Mouse (Mus musculus): ENCODE results near the gene Gsta3. TPM values are rescaled to one million over a fixed set of nuclear protein-coding genes. Genes with fewer than 3 reads are reported as not detected.

Gene Gsta3
- polyA plus RNA-seq, 1 experiment from 2014 or later: 0.14 TPM

Other genes with a start within 250 kb of the Gsta3 start
- 3.5 and 3.6 TPM in 2 replicates for gene Tram2, start 161.4 kb upstream of the Gsta3 start, polyA plus RNA-seq (2016; fragmentation: Nextera tagmentation; extraction: Ambion mirVana)
- gene Tmem14a, start 22.0 kb upstream of the Gsta3 start, polyA plus RNA-seq (2016; fragmentation: Nextera tagmentation; extraction: Ambion mirVana): 13.4 and 13.9 TPM in 2 replicates
- not detected in 2 replicates for gene Khdc1a, start 109.1 kb downstream of the Gsta3 start, polyA plus RNA-seq (2016; fragmentation: Nextera tagmentation; extraction: Ambion mirVana)
- not detected in 2 replicates for gene Khdc1c, start 127.7 kb downstream of the Gsta3 start, polyA plus RNA-seq (2016; fragmentation: Nextera tagmentation; extraction: Ambion mirVana)
- gene Khdc1b, start 143.0 kb downstream of the Gsta3 start, polyA plus RNA-seq (2016; fragmentation: Nextera tagmentation; extraction: Ambion mirVana): 0.11 and 0.14 TPM in 2 replicates